Mouse (Mus musculus) brain, embryonic 14.5 days (tissue): ENCODE data around the gene Upp2.

Experiments used
- CTCF ChIP-seq: fragments of 200-500 bp; IDR thresholded peaks from 2 replicates; pipeline ENCODE4 v1.5.1; 2012; ENCODE audit warnings: inconsistent platforms, mild to moderate bottlenecking, moderate library complexity, borderline replicate concordance; ENCODE audit not compliant: insufficient read depth, insufficient read length; ENCODE audit errors: extremely low read depth
- POLR2A ChIP-seq: fragments of 200-500 bp; IDR thresholded peaks from 2 replicates; pipeline ENCODE4 v1.6.1; 2012; ENCODE audit warnings: mild to moderate bottlenecking, inconsistent platforms, borderline replicate concordance; ENCODE audit not compliant: poor library complexity, insufficient read depth, insufficient read length, severe bottlenecking; ENCODE audit errors: extremely low read depth

- TF ChIP-seq POLR2A = no peak
- no peak for TF ChIP-seq CTCF
These were observed 36.6 kb upstream of the Upp2 start for GRCm38 (mm10) chr2:58530521-58530920.
